Mouse (Mus musculus) megakaryocyte, embryonic 14.5 days (primary cell): ENCODE data around the gene Pom121l2. TPM values are rescaled to one million over a fixed set of nuclear protein-coding genes. Genes with fewer than 3 reads are reported as not detected.

Source experiments
- H3K27me3 ChIP-seq: replicated peaks from 2 replicates; pipeline ENCODE3; 2012; ENCODE audit warnings: inconsistent platforms
- H3K36me3 ChIP-seq: replicated peaks from 2 replicates; pipeline ENCODE3; 2012; ENCODE audit warnings: low read length, inconsistent platforms, mixed read lengths
- H3K4me1 ChIP-seq: 2 replicates; pipeline ENCODE4 v1.6.1; 2012; ENCODE audit warnings: inconsistent platforms
- H3K4me3 ChIP-seq: replicated peaks from 2 replicates; pipeline ENCODE3; 2012; ENCODE audit warnings: moderate library complexity, mild to moderate bottlenecking, inconsistent platforms
- H3K9me3 ChIP-seq: 2 replicates; pipeline ENCODE4 v1.6.1; 2012; ENCODE audit warnings: inconsistent platforms
- FLI1 ChIP-seq: IDR thresholded peaks from 2 replicates; pipeline ENCODE4 v1.6.1; 2012; ENCODE audit warnings: low read length, inconsistent platforms, mixed read lengths
- GATA1 ChIP-seq: IDR thresholded peaks from 3 replicates; pipeline ENCODE4 v1.6.1; 2012; ENCODE audit warnings: mixed read lengths, low read length, inconsistent platforms, borderline replicate concordance
- polyA plus RNA-seq: library from polyadenylated mRNA; stranded (reverse); fragments of >175 nt; gene quantifications from 2 replicates; pipeline ENCODE4 v1.2.3, GENCODE M21; 2012; ENCODE audit warnings: low replicate concordance; ENCODE audit not compliant: insufficient read depth

The Pom121l2 gene
- polyA plus RNA-seq, 1 experiment = not detected

DNA sequence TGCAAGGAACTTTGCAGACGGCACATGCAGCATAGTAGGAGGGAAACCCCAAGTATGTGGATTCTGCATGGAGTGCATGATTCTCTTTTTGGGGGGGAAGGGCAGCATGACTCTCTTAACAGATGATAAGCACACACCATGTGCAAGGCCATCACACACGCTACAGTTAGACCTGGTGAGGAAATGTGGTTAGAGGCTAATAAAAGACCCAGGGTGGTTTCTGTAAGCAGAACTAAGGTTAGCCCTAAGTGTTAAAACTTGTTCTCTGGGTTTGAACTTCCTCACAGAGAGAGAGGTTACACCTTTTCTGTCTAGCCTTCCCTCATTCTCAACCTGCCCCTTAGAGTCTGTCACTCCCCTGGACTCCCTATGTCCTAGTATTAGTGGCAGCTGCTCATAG lies 20.4 kb downstream of the Pom121l2 start:
- peak overlapping the region; percentile 87 for H3K4me3 ChIP-seq
- no peaks in the 10 kb centered on the region for H3K36me3 ChIP-seq
- no peaks in the 10 kb centered on the region for H3K9me3 ChIP-seq
- TF ChIP-seq FLI1 (no peak), GATA1 (no peak)
- H3K27me3 ChIP-seq = peaks cover 60% of the 10 kb centered on the region
- peaks cover 75% of the 10 kb centered on the region for H3K4me1 ChIP-seq

GRCm38 (mm10) chr13:22001823-22002222 lies 20.8 kb downstream of the Pom121l2 start:
- Histone ChIP-seq H3K4me3 (peak overlapping the region; percentile 87), H3K4me1 (peaks cover 76% of the 10 kb centered on the region), H3K27me3 (peaks cover 61% of the 10 kb centered on the region), H3K36me3 (no peaks in the 10 kb centered on the region), H3K9me3 (no peaks in the 10 kb centered on the region)
- TF ChIP-seq FLI1 = no peak
- no peak for TF ChIP-seq GATA1

GRCm38 (mm10) chr13:22005605-22006333 lies 24.8 kb downstream of the Pom121l2 start:
- Histone ChIP-seq H3K27me3 (peaks cover 74% of the 10 kb centered on the region), H3K9me3 (no peaks in the 10 kb centered on the region), H3K36me3 (no peaks in the 10 kb centered on the region), H3K4me1 (peaks cover 78% of the 10 kb centered on the region), H3K4me3 (peak overlapping the region; percentile 92)
- TF ChIP-seq FLI1 = no peak
- TF ChIP-seq GATA1 = no peak

DNA sequence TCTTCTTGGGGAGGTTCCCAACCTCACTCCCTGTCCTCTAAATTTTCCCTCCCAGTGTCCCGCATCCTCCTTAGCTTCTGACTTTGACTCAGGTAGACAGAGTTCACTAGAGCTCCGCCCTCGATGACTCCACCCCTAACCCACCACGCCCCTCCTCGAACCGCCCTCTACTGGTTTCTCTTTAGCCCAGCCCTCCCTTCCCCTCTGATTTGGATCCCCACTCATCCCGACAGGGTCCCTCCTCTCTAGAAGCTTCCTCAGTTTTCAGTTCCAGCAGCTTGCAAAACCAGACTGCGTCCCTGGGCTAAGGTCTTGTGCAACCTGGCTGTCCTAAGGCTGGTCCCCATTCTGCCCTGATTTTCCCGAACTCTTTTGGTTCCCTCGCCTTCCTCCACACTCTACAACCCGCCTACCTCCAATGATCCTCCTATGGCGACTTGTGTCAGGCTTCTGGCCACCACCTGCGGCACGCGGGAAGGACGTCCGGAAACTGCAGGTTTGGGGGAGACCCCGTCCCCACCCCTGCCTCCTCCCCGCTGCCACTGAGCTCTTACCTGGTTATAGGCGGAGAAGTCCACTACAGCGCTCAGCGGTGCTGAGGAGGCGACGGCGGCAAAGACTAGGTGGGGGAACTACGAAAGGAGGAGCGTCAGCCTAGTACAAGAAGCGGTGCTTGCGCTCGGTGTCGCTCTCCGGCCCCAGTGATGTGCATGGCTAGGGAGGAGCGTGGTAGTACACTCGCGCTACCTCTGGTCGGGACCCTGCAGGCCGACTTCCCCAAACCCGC lies 25.5 kb downstream of the Pom121l2 start:
- Histone ChIP-seq H3K9me3 (no peaks in the 10 kb centered on the region), H3K4me3 (peak overlapping the region; percentile 92), H3K4me1 (peaks cover 71% of the 10 kb centered on the region), H3K27me3 (peaks cover 76% of the 10 kb centered on the region), H3K36me3 (no peaks in the 10 kb centered on the region)
- TF ChIP-seq FLI1 (no peak), GATA1 (no peak)

GRCm38 (mm10) chr13:22007121-22007510 lies 26.1 kb downstream of the Pom121l2 start:
- Histone ChIP-seq H3K4me3 (peak overlapping the region; percentile 92), H3K36me3 (no peaks in the 10 kb centered on the region), H3K27me3 (peaks cover 79% of the 10 kb centered on the region), H3K4me1 (peaks cover 65% of the 10 kb centered on the region), H3K9me3 (no peaks in the 10 kb centered on the region)
- no peak for TF ChIP-seq GATA1
- TF ChIP-seq FLI1 = no peak

GRCm38 (mm10) chr13:22007872-22008271 lies 26.9 kb downstream of the Pom121l2 start:
- Histone ChIP-seq H3K27me3 (peaks cover 85% of the 10 kb centered on the region), H3K4me3 (no peak overlapping the region), H3K4me1 (peaks cover 57% of the 10 kb centered on the region), H3K9me3 (no peaks in the 10 kb centered on the region), H3K36me3 (no peaks in the 10 kb centered on the region)
- TF ChIP-seq FLI1 = no peak
- TF ChIP-seq GATA1 = no peak

- Histone ChIP-seq H3K36me3 (no peaks in the 10 kb centered on the region), H3K4me1 (peaks cover 52% of the 10 kb centered on the region), H3K4me3 (no peak overlapping the region), H3K9me3 (no peaks in the 10 kb centered on the region), H3K27me3 (peaks cover 90% of the 10 kb centered on the region)
- TF ChIP-seq FLI1 (no peak), GATA1 (no peak)
Measured at GRCm38 (mm10) chr13:22008707-22009106, 27.7 kb downstream of the Pom121l2 start.

GRCm38 (mm10) chr13:22009642-22010041 lies 28.6 kb downstream of the Pom121l2 start, which contains the start of gene Prss16:
Gene Prss16, minus strand, starts transcription at chr13:22009742.
- Histone ChIP-seq H3K4me1 (peaks cover 52% of the 10 kb centered on the region), H3K27me3 (peaks cover 92% of the 10 kb centered on the region)

DNA sequence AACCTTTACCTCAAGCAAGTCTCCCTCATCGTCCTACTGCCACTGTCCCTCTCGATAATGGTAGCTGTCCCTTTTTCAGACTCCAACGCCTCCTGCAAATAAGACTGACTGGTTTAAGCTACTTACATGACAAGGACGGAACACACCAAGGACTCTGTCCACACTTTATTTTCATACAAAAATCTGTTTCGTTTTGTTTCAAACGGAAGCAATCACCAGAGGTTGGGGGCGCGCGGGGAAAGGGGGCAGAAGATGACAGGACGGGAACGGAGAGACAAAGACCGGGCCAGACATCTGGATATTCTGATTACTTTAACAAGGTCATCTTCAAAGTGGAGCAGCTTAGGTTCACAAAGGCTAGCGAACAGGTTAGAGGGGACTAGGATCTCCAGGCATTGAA lies 32.7 kb downstream of the Pom121l2 start:
- Histone ChIP-seq H3K36me3 (no peaks in the 10 kb centered on the region), H3K9me3 (no peaks in the 10 kb centered on the region), H3K4me1 (peaks cover 45% of the 10 kb centered on the region), H3K27me3 (peaks cover 58% of the 10 kb centered on the region), H3K4me3 (peak overlapping the region; percentile 76)
- TF ChIP-seq FLI1 (no peak), GATA1 (no peak)

More at GRCm38 (mm10) chr13:22009642-22010041, 28.6 kb downstream of the Pom121l2 start, which contains the start of gene Prss16:
- H3K36me3 ChIP-seq = no peaks in the 10 kb centered on the region
- H3K9me3 ChIP-seq = no peaks in the 10 kb centered on the region
- H3K4me3 ChIP-seq = no peak within 1 kb of the TSS
- TF ChIP-seq FLI1 (no peak), GATA1 (no peak)

DNA sequence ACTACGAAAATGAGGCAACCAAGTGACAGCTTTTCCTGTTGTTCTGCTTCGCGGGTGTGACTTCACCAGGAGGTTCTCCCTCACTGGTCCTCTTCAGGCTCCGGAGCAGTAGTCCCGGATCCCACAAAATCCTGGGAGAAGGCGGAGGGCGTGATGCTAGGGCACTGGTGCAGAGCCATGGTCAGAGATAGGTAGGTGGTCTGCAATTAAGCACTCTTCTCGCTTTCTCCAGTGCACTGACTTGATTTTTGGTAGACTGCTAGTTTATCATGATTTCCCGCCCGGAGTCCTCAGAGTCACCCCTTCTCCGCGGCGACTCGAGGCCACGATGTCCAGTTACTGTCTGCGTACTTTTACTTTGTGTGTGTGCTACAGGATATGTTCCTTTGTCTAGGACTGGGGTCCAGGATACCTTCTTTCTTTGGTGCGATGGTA lies 33.4 kb downstream of the Pom121l2 start:
- Histone ChIP-seq H3K36me3 (no peaks in the 10 kb centered on the region), H3K27me3 (peaks cover 51% of the 10 kb centered on the region), H3K4me1 (peaks cover 41% of the 10 kb centered on the region), H3K9me3 (no peaks in the 10 kb centered on the region), H3K4me3 (peak overlapping the region; percentile 87)
- TF ChIP-seq FLI1 (no peak), GATA1 (no peak)
